Mouse (Mus musculus): ENCODE data around the gene Mrpl53.
A peak's percentile ranks its signal among the peaks of the same experiment; 100 is the strongest.

The Mrpl53 gene

DNA sequence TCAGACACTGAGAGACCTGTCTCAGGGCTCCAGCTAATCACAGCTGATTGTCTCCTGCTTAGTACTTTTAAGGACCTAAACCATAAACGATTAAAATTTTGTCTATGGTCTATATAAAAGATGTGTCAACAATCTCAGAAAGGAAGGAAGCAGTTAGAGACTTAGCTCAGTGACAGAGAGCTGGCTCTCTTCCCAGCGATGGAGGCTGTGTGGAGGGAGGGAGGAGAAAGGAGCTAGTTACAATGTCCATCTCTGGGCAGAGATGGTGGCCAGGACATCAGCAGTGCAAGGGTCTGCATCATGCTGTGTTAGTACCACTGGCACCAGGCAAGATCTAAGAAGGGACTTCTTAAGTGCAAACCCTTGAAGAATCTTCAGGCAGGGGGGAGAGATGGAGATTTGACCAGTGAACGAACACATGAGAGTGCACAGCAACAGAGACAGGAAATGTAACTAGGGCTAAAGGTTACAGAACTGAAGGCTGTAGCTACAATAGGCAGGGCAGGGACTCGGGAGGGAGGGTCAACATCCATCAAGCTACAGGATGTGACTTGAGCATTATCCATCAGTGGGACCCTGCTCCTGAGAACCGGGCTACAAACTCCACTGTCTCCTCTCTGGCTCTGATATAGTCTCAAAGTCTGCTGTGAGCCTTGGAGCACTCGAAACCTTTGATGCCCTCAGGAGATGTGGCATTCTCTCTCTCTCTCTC, 16.3 kb upstream of the Mrpl53 start:
- DNase-seq (ENCODE audit: low spot score) = peak; percentile 59

DNA sequence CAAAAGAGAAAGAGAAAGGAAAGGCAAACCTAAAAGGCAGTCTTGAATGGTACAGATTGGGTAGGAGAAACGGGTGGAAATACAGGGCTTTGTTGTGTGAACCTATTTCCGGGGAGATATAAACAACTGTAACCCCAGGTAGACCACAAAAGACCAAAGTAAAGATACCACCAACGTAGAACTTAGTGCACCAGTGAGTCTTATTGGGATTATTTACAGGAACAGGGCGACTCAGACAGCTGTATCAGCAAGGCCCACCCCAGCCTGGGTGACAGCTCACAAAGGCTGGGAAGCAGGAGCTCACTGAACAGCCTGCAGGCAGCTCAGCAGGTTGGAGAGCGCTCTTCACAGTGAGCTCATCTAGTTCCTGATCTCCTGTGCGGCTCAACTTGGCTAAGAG, 12.9 kb upstream of the Mrpl53 start:
- DNase-seq (ENCODE audit: low spot score) = no peak

DNA sequence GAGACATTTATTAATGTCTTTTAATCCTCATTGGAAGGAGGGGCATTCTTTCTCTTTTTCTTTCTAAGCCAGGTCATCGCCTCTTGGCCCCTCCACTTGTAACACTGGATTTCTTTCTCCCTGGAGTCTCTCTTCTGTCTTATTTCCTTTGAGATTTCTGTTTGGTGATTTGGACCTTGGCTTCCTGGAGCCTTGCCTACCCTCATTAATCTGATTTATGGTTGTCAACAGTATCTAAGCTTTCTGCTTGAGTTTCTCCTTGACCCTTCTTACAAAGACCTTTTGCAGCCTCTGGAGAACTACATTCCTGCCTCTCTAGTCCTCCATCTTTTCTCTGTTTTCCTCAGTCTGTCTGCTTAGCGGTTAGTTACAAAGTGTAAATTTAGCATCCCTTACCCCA, 10.4 kb upstream of the Mrpl53 start:
- peak; percentile 52 for DNase-seq (ENCODE audit: low spot score)

DNA sequence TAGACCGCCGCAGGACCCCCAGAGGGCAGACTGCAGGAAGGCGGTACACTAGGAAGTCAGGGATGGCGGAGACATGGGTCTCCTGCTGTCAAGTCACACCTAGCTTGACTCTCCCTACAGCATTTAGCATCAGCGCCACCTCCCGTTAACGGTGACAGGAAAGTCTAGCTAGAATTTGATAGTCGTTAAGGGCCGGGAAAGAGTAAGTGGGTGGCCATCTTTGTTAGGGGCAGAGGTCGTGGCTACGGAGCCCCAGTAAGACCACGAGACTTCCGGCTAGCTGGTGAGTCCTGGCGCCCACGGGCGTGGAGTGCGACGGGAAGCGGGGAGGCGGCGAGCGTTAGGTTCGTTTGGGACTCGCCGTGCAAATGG, 7.5 kb upstream of the Mrpl53 start, which contains the start of the genes Ccdc142 and Gm42688:
Ccdc142 (plus strand) TSS at position 286 of the 372 bp plus-strand sequence.
Gm42688 (plus strand) TSS at position 302 of the 372 bp plus-strand sequence.
- peak; percentile 91 for DNase-seq (ENCODE audit: low spot score)

DNA sequence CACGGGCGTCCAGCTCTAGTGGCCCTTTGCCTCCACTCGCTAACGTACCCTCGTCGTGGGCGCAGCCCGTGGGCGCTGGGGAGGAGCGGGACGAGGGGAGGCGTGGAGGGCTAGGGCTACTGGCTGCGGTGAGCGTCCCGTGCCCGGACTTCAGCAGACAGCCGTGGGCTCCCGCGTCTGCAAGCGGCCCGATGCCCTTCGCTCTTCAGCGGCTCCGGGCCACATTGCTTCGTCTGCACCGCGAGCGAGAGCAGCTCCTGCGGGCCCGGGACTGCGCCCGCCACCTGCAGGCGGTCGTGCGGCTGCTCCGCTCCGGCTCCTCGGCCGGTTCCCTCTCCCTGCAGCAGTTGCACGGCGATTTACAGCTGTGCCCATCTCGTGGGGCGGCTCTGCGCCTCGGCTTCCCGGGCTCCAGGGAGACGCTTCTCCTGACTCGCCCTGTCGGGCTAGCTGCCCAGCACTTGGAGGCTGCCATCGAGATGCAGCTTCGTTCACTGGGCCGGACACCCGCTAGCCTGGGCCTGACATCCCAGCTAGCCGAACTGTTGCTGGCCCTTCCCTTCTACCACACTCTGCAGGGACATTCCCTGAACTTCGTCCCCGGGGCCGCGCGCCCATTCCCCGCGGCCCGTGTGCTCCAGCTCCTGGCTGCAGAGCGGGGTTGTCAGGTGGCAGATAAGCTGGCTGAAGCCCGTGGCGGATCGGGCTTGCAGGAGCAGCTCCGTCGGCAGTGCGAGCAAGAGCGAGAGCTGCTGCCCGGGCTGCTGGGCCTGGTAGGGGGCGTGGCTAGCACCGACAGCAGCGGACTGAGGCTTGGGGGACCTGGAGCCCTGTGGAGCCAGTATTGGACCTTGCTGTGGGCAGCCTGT, 6.9 kb upstream of the Mrpl53 start:
- DNase-seq (ENCODE audit: low spot score) = peak; percentile 71

DNA sequence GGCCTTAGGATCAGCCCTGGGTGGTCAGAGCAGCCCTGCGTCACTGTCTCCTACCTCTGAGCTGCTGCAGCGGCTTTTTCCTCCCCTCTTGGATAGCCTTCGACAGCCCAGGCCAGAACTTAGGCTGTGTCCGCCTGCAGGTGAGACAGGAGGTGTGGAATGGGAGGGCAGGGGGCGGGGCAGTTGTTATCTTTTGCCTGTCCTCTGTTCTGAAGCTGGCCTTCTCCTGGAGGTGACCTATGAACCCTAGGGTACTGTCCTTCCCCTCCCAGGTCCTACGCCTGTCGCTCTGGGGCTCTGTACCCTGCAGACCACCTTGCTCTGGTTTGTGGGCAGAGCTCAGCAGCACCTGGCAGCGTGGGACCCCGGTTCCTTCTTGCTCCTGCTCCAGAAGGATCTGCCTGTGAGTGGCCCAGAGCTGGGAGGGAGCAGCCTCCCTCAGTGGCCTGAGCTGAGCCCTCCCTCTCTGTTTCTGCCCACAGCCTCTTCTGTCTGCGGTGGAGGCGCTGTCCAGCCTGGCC, 5.7 kb upstream of the Mrpl53 start:
- no peak for DNase-seq (ENCODE audit: low spot score)

DNA sequence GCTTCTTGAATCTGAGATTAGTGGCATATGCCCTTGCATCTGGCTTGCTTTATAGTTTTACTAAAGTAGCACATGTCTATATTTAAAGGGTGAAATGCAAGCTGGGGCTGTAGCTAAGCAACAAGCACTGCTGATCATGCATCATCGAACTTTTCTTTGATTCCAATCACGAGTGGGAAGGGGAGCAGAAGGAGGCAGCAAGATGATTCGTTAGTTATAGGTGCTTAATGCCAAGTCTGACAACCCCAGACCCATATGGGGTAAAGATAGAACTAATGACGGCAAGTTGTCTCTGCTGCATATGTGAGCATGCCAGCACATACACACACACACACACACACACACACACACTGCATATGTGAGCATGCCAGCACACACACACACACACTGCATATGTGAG, 4.7 kb upstream of the Mrpl53 start:
- no peak for DNase-seq (ENCODE audit: low spot score)

DNA sequence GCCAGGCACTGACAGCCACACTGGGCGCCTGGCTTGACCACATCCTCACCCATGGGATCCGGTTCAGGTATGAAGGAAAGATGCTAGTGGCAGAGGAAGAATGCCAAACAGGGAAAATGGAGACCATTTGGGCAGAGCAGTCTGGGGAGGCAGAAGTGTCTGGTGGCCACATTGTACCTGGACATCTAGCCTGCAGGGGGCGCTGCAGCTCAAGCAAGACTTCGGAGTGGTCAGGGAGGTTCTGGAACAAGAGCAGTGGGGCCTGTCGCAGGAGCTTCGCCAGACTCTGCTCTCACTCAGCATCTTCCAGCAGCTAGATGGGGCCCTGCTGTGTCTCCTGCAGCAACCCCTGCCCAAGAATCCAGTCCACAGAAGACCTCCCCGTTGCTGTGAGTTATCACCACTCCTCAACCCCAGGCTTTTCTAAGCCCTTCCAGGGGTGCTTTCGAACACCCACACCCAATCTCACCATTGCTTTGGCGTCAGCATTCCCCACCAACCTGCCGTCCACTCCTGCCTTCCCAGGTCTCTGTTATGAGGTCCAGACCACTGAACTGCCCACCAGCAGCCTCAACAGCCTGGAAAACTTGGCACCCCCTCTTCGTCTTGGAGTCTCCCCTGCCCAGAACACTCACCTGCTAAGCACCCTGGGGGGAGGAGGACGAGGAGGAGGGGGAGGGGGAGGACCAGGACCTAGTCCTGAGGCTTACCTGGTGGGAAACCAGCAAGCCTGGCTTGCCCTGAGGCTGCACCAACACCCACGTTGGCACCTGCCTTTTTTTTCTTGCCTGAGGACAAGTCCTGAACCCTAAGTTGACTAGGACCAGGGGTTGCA, 1.1 kb upstream of the Mrpl53 start:
- DNase-seq (ENCODE audit: low spot score) = peak; percentile 80

DNA sequence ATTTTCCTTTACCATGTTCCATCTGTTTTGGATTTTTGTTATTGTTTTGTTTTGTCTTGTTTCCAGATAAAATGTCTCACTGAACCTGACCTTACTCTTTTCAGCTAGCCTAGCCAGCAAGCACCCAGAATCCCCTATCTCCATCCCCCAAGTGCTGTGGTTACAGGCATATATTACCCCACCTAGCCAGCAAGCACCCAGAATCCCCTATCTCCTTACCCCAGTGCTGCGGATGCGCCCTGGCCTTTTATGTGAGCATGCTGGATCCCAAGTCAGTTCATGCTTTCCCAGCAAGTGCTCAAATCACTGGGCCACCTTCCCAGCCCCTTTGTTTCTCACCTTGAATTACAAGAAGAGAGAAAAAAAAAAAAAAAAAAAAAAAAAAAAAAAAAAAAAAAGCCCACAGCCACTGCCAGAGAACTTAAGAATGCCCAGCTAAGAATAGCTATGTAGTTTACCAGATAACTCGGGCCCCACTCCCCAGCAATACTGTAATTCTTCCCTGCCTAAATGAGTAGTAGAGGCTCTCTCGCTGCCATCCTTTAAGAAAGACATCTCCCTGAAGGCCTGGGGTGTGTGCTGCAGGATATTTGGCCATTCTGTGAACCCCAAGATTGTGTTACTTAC, 2.8 kb downstream of the Mrpl53 start:
- DNase-seq (ENCODE audit: low spot score) = no peak

DNA sequence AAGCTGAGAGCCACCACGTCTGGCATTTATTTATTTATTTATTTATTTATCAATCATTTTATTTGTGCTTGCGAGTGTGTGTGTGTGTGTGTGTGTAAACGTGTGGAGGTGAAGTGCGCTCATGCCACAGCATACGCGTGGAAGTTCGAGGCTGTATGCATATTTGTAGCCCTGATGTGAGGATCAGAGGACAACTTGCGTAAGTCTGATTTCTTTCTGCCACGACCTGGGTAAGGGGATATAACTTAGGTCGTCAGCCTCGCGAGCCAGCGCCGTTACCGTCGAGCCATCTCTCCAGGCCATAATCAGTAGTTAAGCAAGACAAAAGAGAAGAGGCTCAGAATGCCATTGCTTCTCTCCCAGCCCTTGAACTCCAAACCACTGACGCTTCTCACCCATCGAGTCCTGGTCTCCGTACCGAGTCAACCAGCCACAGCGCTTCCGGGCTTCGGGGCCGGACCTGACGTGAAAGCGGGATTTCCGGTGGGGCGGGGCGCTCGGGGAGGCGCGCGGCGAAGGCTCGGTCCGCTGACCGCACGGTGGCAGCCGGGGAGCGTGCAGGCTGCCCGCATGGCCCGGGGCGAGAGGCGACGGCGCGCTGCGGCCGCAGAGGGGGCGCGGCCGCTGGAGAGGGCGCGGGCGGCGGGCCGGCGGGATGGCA, 6.3 kb downstream of the Mrpl53 start, which contains the start of gene Mogs:
Mogs (plus strand) TSS at position 486 of the 661 bp plus-strand sequence.
- peak; percentile 93 for DNase-seq (ENCODE audit: low spot score)

DNA sequence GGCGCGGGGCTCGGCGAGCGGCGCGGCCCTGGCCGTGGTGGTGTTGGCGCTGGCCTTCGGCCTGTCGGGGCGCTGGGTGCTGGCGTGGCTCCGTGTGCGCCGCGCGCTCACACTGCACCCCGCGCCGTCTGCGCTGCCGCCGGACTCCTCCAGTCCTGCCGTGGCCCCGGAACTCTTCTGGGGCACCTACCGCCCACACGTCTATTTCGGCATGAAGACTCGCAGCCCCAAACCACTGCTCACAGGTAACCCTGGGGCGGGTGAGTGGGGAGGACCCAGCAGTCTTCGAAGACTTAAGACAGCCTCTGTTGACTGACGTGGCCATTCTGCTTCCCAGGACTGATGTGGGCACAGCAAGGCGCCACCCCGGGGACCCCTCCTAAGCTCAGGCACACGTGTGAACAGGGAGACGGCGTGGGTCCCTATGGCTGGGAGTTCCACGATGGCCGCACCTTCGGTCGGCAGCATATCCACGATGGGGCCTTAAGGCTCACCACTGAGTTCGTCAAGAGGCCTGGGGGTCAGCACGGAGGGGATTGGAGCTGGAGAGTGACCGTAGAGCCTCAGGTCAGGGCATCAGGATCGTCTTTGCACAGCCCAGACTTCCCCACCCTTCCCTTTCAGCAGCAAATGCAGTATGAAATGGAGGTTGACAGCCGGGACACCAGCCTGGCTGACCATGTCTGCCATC, 7.0 kb downstream of the Mrpl53 start:
- no peak for DNase-seq (ENCODE audit: low spot score)

DNA sequence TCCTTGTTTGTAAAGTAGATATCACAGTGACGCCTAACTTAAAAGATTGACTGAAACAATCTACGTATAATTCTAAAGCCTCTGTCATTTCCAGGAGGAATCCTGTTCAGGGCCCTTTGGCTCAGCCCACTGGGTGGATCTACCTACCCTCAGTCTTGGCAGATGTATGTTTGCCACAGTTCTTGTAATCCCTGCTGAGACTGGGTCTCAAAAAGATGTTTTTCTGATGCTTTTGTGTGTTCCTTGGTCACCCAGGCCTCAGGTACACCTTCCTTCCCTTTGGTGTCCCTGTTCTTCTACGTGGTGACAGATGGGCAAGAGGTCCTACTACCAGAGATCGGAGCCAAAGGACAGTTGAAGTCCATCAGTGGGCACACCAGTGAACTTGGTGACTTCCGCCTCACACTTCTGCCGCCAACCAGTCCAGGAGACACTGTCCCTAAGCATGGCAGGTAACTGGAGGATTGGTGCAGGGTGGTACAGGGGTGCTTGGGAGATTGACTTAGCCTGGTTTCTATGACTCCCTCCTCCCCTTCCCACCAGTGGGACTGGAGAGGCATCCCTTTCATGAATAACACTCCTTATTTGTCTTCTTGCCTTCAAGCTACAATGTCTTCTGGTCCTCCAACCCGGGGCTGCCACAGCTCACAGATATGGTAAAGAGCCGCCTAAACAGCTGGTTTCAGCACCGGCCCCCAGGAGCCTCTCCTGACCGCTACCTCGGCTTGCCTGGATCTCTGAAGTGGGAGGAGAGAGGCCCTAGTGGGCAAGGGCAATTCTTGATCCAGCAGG, 7.7 kb downstream of the Mrpl53 start:
- no peak for DNase-seq (ENCODE audit: low spot score)

DNA sequence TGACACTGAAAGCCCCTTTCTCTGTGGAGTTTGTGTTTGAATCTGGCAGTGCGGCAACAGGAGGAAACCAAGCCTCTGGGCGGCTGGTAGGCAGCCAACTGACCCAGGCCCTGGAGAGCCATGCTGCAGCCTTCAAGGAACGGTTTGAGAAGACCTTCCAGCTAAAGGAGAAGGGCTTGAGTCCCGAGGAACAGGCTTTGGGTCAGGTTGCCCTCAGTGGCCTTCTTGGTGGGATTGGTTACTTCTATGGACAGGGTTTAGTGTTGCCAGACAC, 8.3 kb downstream of the Mrpl53 start:
- DNase-seq (ENCODE audit: low spot score) = no peak

DNA sequence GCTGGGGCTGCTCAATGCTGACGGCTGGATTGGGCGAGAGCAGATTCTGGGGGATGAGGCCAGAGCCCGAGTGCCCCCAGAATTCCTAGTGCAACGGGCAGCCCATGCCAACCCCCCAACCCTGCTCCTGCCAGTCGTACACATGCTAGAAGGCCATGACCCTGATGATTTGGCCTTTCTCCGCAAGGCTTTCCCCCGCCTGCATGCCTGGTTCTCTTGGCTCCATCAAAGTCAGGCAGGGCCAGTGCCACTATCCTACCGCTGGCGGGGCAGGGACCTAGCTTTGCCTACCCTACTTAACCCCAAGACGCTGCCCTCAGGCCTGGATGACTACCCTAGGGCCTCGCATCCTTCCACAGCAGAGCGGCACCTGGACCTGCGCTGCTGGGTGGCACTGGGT, 8.8 kb downstream of the Mrpl53 start:
- no peak for DNase-seq (ENCODE audit: low spot score)

DNA sequence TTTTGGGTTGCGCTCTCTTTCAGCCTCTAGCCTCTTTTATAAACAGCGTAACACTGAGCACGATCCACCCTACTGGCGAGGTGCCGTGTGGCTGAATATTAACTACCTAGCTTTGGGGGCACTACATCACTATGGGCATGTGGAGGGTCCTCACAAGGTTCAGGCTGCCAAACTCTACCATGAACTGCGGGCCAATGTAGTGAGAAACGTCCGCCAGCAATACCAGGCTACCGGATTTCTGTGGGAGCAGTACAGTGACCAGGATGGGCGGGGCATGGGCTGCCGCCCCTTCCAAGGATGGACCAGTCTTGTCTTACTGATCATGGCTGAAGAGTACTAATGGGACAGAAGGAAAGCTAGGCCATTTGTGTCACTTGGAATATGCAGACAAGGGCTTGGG, 9.5 kb downstream of the Mrpl53 start:
- no peak for DNase-seq (ENCODE audit: low spot score)

DNA sequence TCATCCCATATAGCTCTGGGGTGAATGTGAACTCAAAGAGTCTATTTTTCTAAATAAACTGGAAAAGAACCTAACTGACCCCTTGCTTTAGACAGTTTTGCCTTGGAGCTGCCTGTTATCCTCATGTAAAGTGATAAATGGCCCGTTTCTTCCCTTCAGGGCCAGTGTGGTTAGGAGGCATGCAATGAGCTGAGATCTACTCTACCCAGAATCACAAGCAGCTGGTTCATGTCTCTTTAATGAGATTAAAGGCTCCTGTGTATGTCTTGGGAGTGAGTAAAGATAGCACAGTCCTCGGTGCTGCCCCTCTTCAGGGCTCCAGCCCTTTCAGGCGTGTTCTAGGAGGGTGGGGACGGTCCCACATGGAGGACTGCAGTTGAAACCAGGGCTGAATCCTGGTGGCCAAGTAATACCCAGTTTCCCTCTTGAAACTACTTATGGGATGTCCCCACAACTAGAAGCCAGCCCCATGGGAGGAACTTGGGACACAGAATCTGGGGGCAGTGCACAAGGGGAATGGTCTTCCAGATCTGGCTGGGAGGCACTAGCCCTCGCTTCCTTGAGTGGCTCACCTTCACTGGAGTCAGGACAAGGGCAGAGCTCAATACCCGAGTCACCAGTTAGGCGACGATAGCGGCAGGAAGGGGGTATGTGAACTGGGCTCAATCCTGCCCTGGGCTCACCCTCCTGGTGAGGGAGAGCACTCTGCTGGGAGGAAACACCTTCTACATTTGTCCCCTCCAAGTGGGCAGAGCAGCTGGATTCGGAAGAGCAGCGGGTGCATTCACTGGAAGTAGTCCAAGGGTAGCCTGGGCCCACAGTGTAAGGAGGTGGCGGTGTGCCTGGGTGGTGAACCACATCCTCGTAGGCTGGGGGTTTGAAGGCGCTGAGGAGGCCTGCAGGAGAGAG, 10.2 kb downstream of the Mrpl53 start:
- no peak for DNase-seq (ENCODE audit: low spot score)

DNA sequence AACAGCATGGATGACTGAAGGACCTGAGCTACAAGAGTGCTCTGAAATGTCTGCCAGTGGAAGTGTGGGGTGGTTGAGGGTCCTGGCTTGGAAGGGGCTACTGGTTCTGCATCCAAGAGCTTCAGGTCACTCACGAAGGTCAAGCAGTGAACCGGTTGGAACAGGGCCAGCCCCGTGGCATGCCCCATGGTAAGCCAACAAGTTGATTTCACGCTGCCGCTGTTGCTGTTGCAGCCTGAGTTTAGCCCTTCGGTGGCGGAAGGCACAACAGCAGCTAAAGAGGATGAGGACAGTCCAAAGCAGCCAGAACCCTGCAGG, 10.9 kb downstream of the Mrpl53 start:
- no peak for DNase-seq (ENCODE audit: low spot score)

DNA sequence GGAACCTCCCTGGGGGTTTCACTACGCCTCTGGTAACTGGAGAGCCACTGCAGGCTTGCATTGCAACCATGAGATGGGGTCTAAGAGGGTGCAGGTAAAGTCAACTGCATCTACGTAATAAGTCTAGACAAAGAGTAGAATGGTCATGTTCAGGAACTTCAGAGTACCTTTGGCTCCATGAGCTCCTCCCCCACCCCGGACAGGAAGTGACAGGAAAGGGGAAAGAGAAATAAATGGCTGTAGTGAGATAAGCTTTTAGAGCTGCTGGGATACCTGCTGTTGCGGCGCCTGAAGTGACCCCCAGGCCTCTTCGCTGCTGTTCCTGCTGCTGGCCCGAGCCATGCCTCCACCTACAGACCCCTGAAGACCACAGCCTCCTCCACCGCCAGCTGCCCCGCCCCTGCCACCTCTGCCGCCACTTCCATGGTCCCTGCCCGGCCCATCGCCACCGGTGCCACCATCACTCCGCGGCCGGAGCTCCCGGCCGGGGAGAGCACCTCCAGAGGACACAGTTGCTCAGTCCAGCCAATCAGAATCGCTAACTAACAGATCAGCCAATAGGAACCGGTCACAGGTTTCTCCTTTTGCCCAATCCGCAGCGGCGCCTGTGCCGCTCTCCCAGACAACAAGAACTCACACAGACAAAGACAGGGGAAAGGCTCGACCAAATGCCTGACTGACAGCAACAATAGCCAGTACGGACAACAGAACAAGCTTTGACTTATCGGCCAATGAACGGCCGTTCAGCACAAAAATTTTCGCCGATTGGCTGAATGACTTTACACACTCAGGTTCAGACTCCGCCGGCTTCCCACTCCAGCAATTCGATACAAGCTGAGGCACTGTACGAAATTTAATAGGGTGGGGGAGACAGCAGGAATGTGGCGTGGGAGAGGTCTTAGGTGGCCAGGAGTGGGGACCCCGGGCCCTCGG, 12.4 kb downstream of the Mrpl53 start, which contains the start of gene Wbp1:
Wbp1 (minus strand) TSS at position 630 of the 933 bp plus-strand sequence.
- peak; percentile 100 for DNase-seq (ENCODE audit: low spot score)
